Mouse (Mus musculus): ENCODE measurements around the gene Eif2b1.

DNA sequence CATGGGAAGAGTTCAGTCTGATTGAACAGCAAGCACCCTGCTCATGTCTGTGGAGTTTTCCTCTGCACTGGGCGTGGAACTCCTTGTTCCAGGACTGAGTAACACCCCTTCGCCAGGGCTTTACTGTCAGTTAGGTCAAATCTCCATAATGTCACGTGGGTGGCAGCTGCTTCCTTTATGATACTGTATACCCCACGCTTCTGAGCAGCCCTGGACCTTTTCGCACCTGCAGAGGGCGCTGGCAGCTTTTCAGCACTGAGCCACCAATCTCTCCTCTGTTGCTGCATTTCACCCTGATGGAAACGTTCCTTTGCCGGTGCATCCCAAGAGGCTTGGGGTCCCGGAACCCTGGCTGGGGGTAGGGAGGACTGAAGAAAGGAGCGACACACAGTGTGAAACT, 32.0 kb upstream of the Eif2b1 start:
- TF ChIP-seq POLR2A (IDR thresholded peaks at IDR 0.05; ENCODE audit: control insufficient read depth, low read depth, low read length): no peak
- TF ChIP-seq CTCF (IDR thresholded peaks at IDR 0.05; ENCODE audit: control insufficient read depth, insufficient read depth, insufficient replicate concordance, low read depth, low read length): no peak

All from testis, adult 2 months (tissue).